Mouse (Mus musculus) neural tube, embryonic 12.5 days (tissue): ENCODE results near the gene Ppp1r8. TPM values are rescaled to one million over a fixed set of nuclear protein-coding genes. Genes with fewer than 3 reads are reported as not detected.
"Not testable (repeated sequence)": the region's sequence is repeated elsewhere in the genome, so short reads cannot be mapped to it uniquely, and the experiment has no call there.

ENCODE experiments used
- ATAC-seq: fragments of 200-750 bp; cut with Nextera tagmentation; 2 replicates; pipeline ENCODE4 v1.8.0; 2017; ENCODE audit warnings: low read depth, mild to moderate bottlenecking, moderate TSS enrichment, moderate library complexity; ENCODE audit not compliant: low FRiP score
- H3K27ac ChIP-seq: fragments of 300-500 bp; sonication (generic); 2 replicates; pipeline ENCODE4 v1.5.1; 2016
- H3K27me3 ChIP-seq: fragments of 300-500 bp; sonication (generic); replicated peaks from 2 replicates; pipeline ENCODE4 v1.6.1; 2016; ENCODE audit warnings: mild to moderate bottlenecking
- H3K36me3 ChIP-seq: fragments of 300-500 bp; sonication (generic); 2 replicates; pipeline ENCODE4 v1.6.1; 2016; ENCODE audit warnings: mild to moderate bottlenecking
- H3K4me1 ChIP-seq: fragments of 300-500 bp; sonication (generic); 2 replicates; pipeline ENCODE4 v1.6.1; 2016
- H3K4me2 ChIP-seq: fragments of 300-500 bp; sonication (generic); replicated peaks from 2 replicates; pipeline ENCODE4 v1.6.1; 2016; ENCODE audit warnings: mild to moderate bottlenecking
- H3K4me3 ChIP-seq: fragments of 300-500 bp; sonication (generic); 2 replicates; pipeline ENCODE4 v1.5.1; 2016
- H3K9ac ChIP-seq: fragments of 300-500 bp; sonication (generic); 2 replicates; pipeline ENCODE4 v1.6.1; 2016; ENCODE audit warnings: mild to moderate bottlenecking
- H3K9me3 ChIP-seq: fragments of 300-500 bp; sonication (generic); 2 replicates; pipeline ENCODE4 v1.6.1; 2016; ENCODE audit warnings: mild to moderate bottlenecking
- WGBS: fragments of 180-500 bp; shearing (Covaris S2); methylation state at CpG from one replicate; pipeline ENCODE4 v1.1.7; 2016; 5-methylcytosine and 5-hydroxymethylcytosine counted together
- polyA plus RNA-seq: library from polyadenylated mRNA; unstranded; fragments of >200 nt; fragmentation: Nextera tagmentation; extraction: Ambion mirVana; gene quantifications from 2 replicates; pipeline ENCODE4 v1.2.1, GENCODE M21; 2016

Gene Ppp1r8
- polyA plus RNA-seq, 1 experiment from 2014 or later = 53.3 TPM

- 95% methylated on average over 7 of the region's 7 CpGs for WGBS
- Histone ChIP-seq H3K4me1 (no peaks in the 10 kb centered on the region), H3K4me2 (no peak overlapping the region), H3K36me3 (no peaks in the 10 kb centered on the region), H3K9me3 (no peaks in the 10 kb centered on the region), H3K27ac (no peak overlapping the region), H3K9ac (no peak overlapping the region), H3K4me3 (no peak overlapping the region), H3K27me3 (no peaks in the 10 kb centered on the region)
- ATAC-seq = no peak
Measured at GRCm38 (mm10) chr4:132803876-132804275, 39.1 kb downstream of the Ppp1r8 start.

GRCm38 (mm10) chr4:132803212-132803611 is 39.8 kb downstream of the Ppp1r8 start:
- H3K36me3 ChIP-seq = no peaks in the 10 kb centered on the region
- no peaks in the 10 kb centered on the region for H3K27me3 ChIP-seq
- WGBS = 91% methylated on average over 5 of the region's 5 CpGs
- no peak overlapping the region for H3K27ac ChIP-seq
- no peak overlapping the region for H3K4me2 ChIP-seq
- no peaks in the 10 kb centered on the region for H3K4me1 ChIP-seq
- no peak for ATAC-seq
- no peaks in the 10 kb centered on the region for H3K9me3 ChIP-seq
- H3K9ac ChIP-seq = no peak overlapping the region
- no peak overlapping the region for H3K4me3 ChIP-seq

GRCm38 (mm10) chr4:132802171-132802637 is 40.8 kb downstream of the Ppp1r8 start:
- H3K9ac ChIP-seq = no peak overlapping the region
- no peaks in the 10 kb centered on the region for H3K27me3 ChIP-seq
- H3K4me1 ChIP-seq = no peaks in the 10 kb centered on the region
- no peak for ATAC-seq
- H3K9me3 ChIP-seq = no peaks in the 10 kb centered on the region
- no peak overlapping the region for H3K4me2 ChIP-seq
- WGBS = 71% methylated on average over 16 of the region's 16 CpGs
- H3K36me3 ChIP-seq = no peaks in the 10 kb centered on the region
- H3K4me3 ChIP-seq = no peak overlapping the region
- H3K27ac ChIP-seq = no peak overlapping the region

- Histone ChIP-seq H3K36me3 (no peaks in the 10 kb centered on the region), H3K9me3 (no peaks in the 10 kb centered on the region), H3K27ac (no peak overlapping the region), H3K9ac (no peak overlapping the region), H3K4me2 (no peak overlapping the region), H3K4me1 (no peaks in the 10 kb centered on the region), H3K4me3 (no peak overlapping the region), H3K27me3 (no peaks in the 10 kb centered on the region)
- 90% methylated on average over 18 of the region's 18 CpGs for WGBS
- ATAC-seq = no peak
Measured at GRCm38 (mm10) chr4:132801176-132802077, 41.5 kb downstream of the Ppp1r8 start.

- no peak overlapping the region for H3K4me2 ChIP-seq
- ATAC-seq = no peak
- H3K27me3 ChIP-seq = peaks cover 13% of the 10 kb centered on the region; the same call in 1 of the 2 replicates
- H3K4me3 ChIP-seq = no peak overlapping the region
- H3K9me3 ChIP-seq = no peaks in the 10 kb centered on the region
- peaks cover 6% of the 10 kb centered on the region for H3K4me1 ChIP-seq
- H3K27ac ChIP-seq = no peak overlapping the region
- H3K36me3 ChIP-seq = no peaks in the 10 kb centered on the region
- 88% methylated on average over 4 of the region's 4 CpGs for whole genome bisulfite sequencing
- no peak overlapping the region for H3K9ac ChIP-seq
Measured at GRCm38 (mm10) chr4:132799845-132800244, 43.1 kb downstream of the Ppp1r8 start.

- H3K9me3 ChIP-seq, H3K27ac ChIP-seq, ATAC-seq, H3K4me2 ChIP-seq, H3K4me3 ChIP-seq, H3K9ac ChIP-seq, H3K36me3 ChIP-seq, H3K4me1 ChIP-seq: not testable (repeated sequence)
- H3K27me3 ChIP-seq = peaks cover 17% of the 10 kb centered on the region; the same call in 1 of the 2 replicates
- WGBS = 81% methylated on average over 3 of the region's 3 CpGs
Measured at GRCm38 (mm10) chr4:132798666-132799065, 44.3 kb downstream of the Ppp1r8 start.

GRCm38 (mm10) chr4:132798028-132798427 is 44.9 kb downstream of the Ppp1r8 start:
- Histone ChIP-seq H3K27ac (no peak overlapping the region), H3K27me3 (peaks cover 17% of the 10 kb centered on the region; the same call in 1 of the 2 replicates), H3K36me3 (no peaks in the 10 kb centered on the region), H3K9ac (no peak overlapping the region), H3K4me3 (no peak overlapping the region), H3K9me3 (no peaks in the 10 kb centered on the region), H3K4me1 (peaks cover 6% of the 10 kb centered on the region), H3K4me2 (no peak overlapping the region)
- ATAC-seq = no peak
- 76% methylated on average over 4 of the region's 4 CpGs for WGBS

- Histone ChIP-seq H3K4me2 (no peak overlapping the region), H3K27ac (no peak overlapping the region), H3K36me3 (no peaks in the 10 kb centered on the region), H3K9me3 (no peaks in the 10 kb centered on the region), H3K4me3 (no peak overlapping the region), H3K9ac (no peak overlapping the region), H3K27me3 (peaks cover 17% of the 10 kb centered on the region; the same call in 1 of the 2 replicates), H3K4me1 (peaks cover 6% of the 10 kb centered on the region)
- WGBS = 91% methylated on average over 1 of the region's 1 CpGs
- ATAC-seq = no peak
Measured at GRCm38 (mm10) chr4:132797461-132797860, 45.5 kb downstream of the Ppp1r8 start.

- Histone ChIP-seq H3K4me3 (peak within 1 kb of the TSS; percentile 19), H3K36me3 (no peaks in the 10 kb centered on the region), H3K27ac (no peak within 1 kb of the TSS), H3K27me3 (peaks cover 17% of the 10 kb centered on the region; the same call in 1 of the 2 replicates), H3K9me3 (no peaks in the 10 kb centered on the region), H3K4me2 (peak within 1 kb of the TSS; percentile 60), H3K4me1 (peaks cover 6% of the 10 kb centered on the region), H3K9ac (no peak within 1 kb of the TSS)
- WGBS = 2% methylated on average over 21 of the region's 21 CpGs
- no peak for ATAC-seq
Measured at GRCm38 (mm10) chr4:132796196-132796886, 46.6 kb downstream of the Ppp1r8 start, which contains the start of gene Themis2. Gene Themis2 (minus strand): TSS chr4:132796387.

- no peak overlapping the region for H3K9ac ChIP-seq
- H3K9me3 ChIP-seq = no peaks in the 10 kb centered on the region
- peaks cover 6% of the 10 kb centered on the region for H3K4me1 ChIP-seq
- peaks cover 17% of the 10 kb centered on the region; the same call in 1 of the 2 replicates for H3K27me3 ChIP-seq
- no peak overlapping the region for H3K4me3 ChIP-seq
- no peak overlapping the region for H3K4me2 ChIP-seq
- ATAC-seq = no peak
- H3K27ac ChIP-seq = no peak overlapping the region
- no peaks in the 10 kb centered on the region for H3K36me3 ChIP-seq
- 63% methylated on average over 7 of the region's 7 CpGs for WGBS
Measured at GRCm38 (mm10) chr4:132795171-132795570, 47.8 kb downstream of the Ppp1r8 start.

GRCm38 (mm10) chr4:132794760-132795159 is 48.2 kb downstream of the Ppp1r8 start:
- Histone ChIP-seq H3K9ac (no peak overlapping the region), H3K4me3 (no peak overlapping the region), H3K27ac (no peak overlapping the region), H3K4me2 (no peak overlapping the region), H3K36me3 (no peaks in the 10 kb centered on the region), H3K4me1 (peaks cover 6% of the 10 kb centered on the region), H3K9me3 (no peaks in the 10 kb centered on the region), H3K27me3 (peaks cover 17% of the 10 kb centered on the region; the same call in 1 of the 2 replicates)
- ATAC-seq = no peak
- 75% methylated on average over 8 of the region's 8 CpGs for WGBS

GRCm38 (mm10) chr4:132794028-132794427 is 48.9 kb downstream of the Ppp1r8 start:
- no peak overlapping the region for H3K4me3 ChIP-seq
- no peaks in the 10 kb centered on the region for H3K9me3 ChIP-seq
- ATAC-seq = no peak
- H3K9ac ChIP-seq = no peak overlapping the region
- H3K36me3 ChIP-seq = no peaks in the 10 kb centered on the region
- no peak overlapping the region for H3K4me2 ChIP-seq
- peaks cover 6% of the 10 kb centered on the region for H3K4me1 ChIP-seq
- H3K27me3 ChIP-seq = peaks cover 17% of the 10 kb centered on the region; the same call in 1 of the 2 replicates
- 79% methylated on average over 9 of the region's 9 CpGs for WGBS
- H3K27ac ChIP-seq = no peak overlapping the region
